Mouse (Mus musculus): Measurements from ENCODE around the gene Zbtb16. TPM values are rescaled to one million over a fixed set of nuclear protein-coding genes. Genes with fewer than 3 reads are reported as not detected.

Gene Zbtb16
- polyA plus RNA-seq, 1 experiment from 2014 or later, result 2.1 TPM

DNA sequence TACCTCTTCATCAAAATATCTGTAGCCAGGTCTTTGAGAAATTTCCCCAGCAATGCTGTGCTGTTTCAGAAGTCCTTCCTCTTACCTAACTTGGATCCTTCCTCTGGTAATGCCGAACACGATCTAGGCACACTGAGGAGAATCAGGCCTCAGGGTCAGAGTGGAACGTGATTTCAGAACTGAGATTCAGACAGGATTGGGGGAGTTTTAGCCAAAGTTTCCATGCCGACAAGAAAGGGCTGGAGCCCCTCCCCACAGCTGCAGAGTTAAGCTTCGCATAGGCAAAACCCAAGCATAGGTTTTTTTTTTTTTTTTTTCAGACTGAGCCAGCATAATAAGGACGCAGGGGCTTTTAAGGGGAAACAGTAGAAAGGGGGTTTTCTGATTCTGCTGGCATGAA lies 12.2 kb downstream of the Zbtb16 start:
- 49% methylated on average over 6 of the region's 6 CpGs for WGBS
- Histone ChIP-seq H3K4me3 (replicated peaks) (no peak overlapping the region), H3K9me3 (replicated peaks) (no peaks in the 10 kb centered on the region), H3K9ac (no peak overlapping the region), H3K36me3 (no peaks in the 10 kb centered on the region), H3K27ac (no peak overlapping the region), H3K4me2 (no peak overlapping the region), H3K4me1 (peaks cover 11% of the 10 kb centered on the region; the same call in 1 of the 2 replicates), H3K27me3 (peaks cover 47% of the 10 kb centered on the region)
- ATAC-seq (replicated peaks; ENCODE audit: low FRiP score), result no peak

DNA sequence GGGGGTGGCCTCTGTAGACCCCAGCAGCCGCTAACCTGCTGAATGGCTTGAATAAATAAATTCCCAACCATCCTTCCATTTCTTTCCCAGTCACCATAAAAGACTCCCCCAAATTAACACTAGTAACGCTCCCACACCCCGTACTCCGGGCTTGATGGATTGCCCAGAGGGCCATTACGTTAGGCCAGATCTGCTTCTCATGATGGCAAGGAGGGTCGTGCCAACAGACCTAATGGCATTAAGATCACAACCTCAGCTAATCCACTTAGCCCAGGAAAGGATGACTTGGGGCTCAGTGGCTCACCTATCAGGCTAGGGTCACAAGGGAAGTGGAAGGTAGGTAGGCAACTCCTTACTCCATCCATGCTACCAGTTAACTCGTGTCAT lies 12.7 kb downstream of the Zbtb16 start:
- WGBS, result 13% methylated on average over 7 of the region's 7 CpGs
- no peak overlapping the region for H3K27ac ChIP-seq
- no peaks in the 10 kb centered on the region for H3K9me3 ChIP-seq (replicated peaks)
- peaks cover 11% of the 10 kb centered on the region; the same call in 1 of the 2 replicates for H3K4me1 ChIP-seq
- H3K36me3 ChIP-seq, result no peaks in the 10 kb centered on the region
- no peak for ATAC-seq (replicated peaks; ENCODE audit: low FRiP score)
- H3K9ac ChIP-seq, result no peak overlapping the region
- H3K4me3 ChIP-seq (replicated peaks), result no peak overlapping the region
- H3K4me2 ChIP-seq, result no peak overlapping the region
- H3K27me3 ChIP-seq, result peaks cover 42% of the 10 kb centered on the region

DNA sequence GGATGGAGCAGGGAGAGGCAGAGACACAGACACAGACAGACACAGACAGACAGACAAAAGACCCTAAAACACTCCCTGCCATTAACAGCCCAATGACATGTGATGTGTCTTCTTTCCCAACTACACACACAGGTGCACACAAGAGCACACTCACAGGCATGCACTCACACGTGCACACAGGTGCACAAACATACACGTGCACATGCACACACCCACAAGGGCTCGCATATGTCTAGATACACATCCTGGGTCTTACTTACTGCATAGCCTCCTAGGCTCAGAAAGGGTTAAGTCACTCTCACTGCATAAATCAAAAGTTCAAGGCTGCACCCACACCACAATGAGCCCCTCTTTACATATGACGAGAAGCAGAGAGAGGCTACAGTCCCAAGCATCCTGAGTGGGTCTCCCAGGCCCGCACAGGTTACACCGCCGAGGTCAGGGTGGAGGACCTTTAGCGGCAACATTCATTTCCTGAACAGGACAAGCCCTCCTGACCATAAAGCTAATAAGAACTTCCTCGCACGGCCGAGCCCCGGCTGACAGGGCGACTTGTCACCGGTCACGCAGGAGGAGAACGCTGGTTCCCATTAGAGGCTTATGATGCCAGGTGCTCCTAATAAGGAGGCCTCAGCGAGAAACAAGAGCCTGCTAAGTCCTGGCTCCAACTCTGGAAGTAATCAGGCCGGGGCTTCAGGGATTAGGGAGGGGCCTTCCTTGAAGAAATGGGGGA lies 13.3 kb downstream of the Zbtb16 start:
- Histone ChIP-seq H3K4me2 (peak overlapping the region; percentile 24; the same call in 1 of the 2 replicates), H3K4me1 (peaks cover 11% of the 10 kb centered on the region; the same call in 1 of the 2 replicates), H3K27me3 (peaks cover 39% of the 10 kb centered on the region), H3K9ac (no peak overlapping the region), H3K27ac (no peak overlapping the region), H3K36me3 (no peaks in the 10 kb centered on the region), H3K4me3 (replicated peaks) (no peak overlapping the region), H3K9me3 (replicated peaks) (no peaks in the 10 kb centered on the region)
- 17% methylated on average over 18 of the region's 18 CpGs for WGBS
- no peak for ATAC-seq (replicated peaks; ENCODE audit: low FRiP score)

DNA sequence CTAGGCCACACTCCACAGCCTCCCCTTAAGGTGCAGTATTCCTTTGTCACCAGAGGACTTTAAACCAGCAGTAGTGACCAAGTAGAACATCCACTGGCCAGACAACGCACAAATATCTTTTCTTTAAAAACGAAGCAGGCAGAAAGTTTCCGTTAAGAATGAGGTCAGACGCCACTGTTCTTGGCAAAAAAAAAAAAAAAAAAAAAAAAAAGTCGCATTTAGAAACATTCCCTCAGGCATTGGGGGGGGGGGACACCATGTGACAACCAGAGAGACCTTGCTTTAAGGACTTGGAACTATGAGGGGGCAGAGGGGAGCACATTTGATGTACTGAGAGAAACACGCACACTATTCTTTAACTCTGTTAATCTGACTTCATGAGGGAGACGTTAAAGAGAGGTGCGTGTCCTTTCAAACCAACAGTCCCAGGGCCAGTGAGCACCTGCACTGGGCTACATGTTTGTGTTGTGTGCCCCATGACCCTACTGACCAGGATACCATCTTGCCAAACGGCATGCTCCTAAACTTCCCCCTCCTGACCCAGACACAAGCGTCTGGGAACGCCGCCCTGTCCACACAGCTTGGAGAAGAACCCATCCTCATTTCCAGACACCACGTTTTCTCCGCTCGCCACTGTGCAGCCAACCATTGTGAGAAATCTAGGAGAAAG lies 14.0 kb downstream of the Zbtb16 start:
- H3K4me3 ChIP-seq (replicated peaks), result no peak overlapping the region
- no peaks in the 10 kb centered on the region for H3K9me3 ChIP-seq (replicated peaks)
- WGBS, result 64% methylated on average over 14 of the region's 15 CpGs
- peaks cover 11% of the 10 kb centered on the region; the same call in 1 of the 2 replicates for H3K4me1 ChIP-seq
- H3K36me3 ChIP-seq, result no peaks in the 10 kb centered on the region
- H3K9ac ChIP-seq, result no peak overlapping the region
- H3K4me2 ChIP-seq, result no peak overlapping the region
- H3K27ac ChIP-seq, result no peak overlapping the region
- no peak for ATAC-seq (replicated peaks; ENCODE audit: low FRiP score)
- H3K27me3 ChIP-seq, result peaks cover 34% of the 10 kb centered on the region

DNA sequence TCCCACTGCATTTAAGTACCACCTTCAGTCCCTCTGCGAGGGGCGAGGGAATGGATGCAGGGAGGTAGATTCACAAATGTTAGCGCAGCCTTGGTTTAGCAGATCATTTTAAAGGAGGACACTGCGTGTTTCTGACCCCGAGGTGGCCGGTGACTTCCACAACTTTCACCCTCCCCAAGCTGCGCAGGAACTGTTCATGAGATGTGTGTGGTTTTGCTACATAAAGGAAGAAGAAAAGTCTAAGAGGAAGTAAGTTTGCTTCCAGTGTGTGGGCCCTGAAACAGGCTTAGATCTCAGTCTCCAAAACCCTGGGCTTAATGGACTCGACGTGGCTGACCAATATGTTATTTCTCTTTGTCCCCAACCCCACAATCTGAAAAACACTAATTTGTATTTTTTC lies 14.6 kb downstream of the Zbtb16 start:
- 70% methylated on average over 9 of the region's 9 CpGs for WGBS
- no peak for ATAC-seq (replicated peaks; ENCODE audit: low FRiP score)

DNA sequence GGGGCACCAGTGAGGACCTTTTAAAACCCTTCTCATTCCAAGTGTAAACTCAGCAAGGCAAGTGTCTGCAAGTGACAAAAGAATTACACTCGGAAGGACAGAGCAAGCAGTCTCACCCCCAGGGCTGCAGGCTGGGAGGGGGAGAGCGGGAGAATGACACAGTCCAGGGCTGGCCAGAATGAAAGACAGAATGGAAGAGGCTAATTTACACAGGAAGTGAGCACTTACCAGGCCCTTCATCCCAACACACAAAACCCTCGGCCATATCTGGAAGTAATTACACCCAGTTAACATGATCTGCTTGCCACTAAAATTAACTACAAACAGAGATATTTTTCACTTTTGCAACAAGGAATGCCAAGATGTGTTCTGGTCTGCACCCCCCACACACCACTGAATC lies 15.2 kb downstream of the Zbtb16 start:
- no peak for ATAC-seq (replicated peaks; ENCODE audit: low FRiP score)
- H3K4me2 ChIP-seq, result no peak overlapping the region
- H3K36me3 ChIP-seq, result no peaks in the 10 kb centered on the region
- H3K9me3 ChIP-seq (replicated peaks), result no peaks in the 10 kb centered on the region
- no peak overlapping the region for H3K27ac ChIP-seq
- H3K9ac ChIP-seq, result no peak overlapping the region
- peaks cover 34% of the 10 kb centered on the region for H3K27me3 ChIP-seq
- WGBS, result 16% methylated on average over 3 of the region's 3 CpGs
- H3K4me3 ChIP-seq (replicated peaks), result no peak overlapping the region
- peaks cover 11% of the 10 kb centered on the region; the same call in 1 of the 2 replicates for H3K4me1 ChIP-seq

More for the DNA sequence above, 14.6 kb downstream of the Zbtb16 start:
- Histone ChIP-seq H3K4me1 (peaks cover 11% of the 10 kb centered on the region; the same call in 1 of the 2 replicates), H3K27me3 (peaks cover 34% of the 10 kb centered on the region), H3K36me3 (no peaks in the 10 kb centered on the region), H3K9me3 (replicated peaks) (no peaks in the 10 kb centered on the region), H3K4me3 (replicated peaks) (no peak overlapping the region), H3K27ac (no peak overlapping the region), H3K4me2 (no peak overlapping the region), H3K9ac (no peak overlapping the region)

DNA sequence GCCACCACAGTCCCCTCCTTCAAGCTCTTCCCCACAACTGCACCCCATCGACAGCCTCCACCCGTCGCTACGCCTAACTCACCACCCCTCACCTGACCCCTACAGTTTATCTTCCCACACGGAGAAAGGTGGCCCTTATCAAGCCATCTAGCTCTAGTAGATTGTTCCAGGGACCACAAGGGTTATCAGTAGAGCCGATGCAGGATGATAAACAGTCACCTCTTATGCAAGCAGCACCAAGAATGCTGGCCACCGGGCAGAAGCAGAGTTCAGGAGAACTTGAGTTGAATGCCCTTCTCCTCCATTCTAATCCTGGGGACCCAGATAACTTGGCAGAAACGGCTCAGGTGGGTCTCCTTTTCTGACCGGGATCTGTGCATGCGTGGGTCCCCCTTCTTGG lies 16.3 kb downstream of the Zbtb16 start:
- Histone ChIP-seq H3K9ac (no peak overlapping the region), H3K27ac (no peak overlapping the region), H3K36me3 (no peaks in the 10 kb centered on the region), H3K27me3 (peaks cover 34% of the 10 kb centered on the region), H3K4me1 (peaks cover 11% of the 10 kb centered on the region; the same call in 1 of the 2 replicates), H3K4me2 (no peak overlapping the region), H3K4me3 (replicated peaks) (no peak overlapping the region), H3K9me3 (replicated peaks) (no peaks in the 10 kb centered on the region)
- ATAC-seq (replicated peaks; ENCODE audit: low FRiP score), result no peak
- WGBS, result 76% methylated on average over 10 of the region's 10 CpGs

DNA sequence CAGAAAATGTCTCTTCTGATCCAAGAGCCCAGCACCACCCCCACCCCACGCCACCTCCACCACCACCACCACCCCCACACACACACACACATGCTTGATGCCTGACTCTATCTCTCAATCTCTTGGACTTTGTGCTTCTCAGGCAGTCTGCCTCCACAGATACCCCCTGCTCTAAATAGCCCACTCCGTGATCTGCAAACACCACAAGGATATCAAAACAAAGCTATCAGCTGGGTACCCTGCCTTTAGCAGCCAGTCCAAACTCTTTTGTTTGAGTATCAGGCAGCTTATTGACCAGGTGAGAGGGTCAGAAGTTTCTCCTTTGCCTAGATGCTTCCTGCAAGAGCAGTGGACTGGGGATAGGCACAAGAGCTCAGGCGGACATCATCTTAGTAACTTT lies 16.9 kb downstream of the Zbtb16 start:
- H3K9ac ChIP-seq, result no peak overlapping the region
- H3K27ac ChIP-seq, result no peak overlapping the region
- no peaks in the 10 kb centered on the region for H3K36me3 ChIP-seq
- H3K4me2 ChIP-seq, result no peak overlapping the region
- peaks cover 11% of the 10 kb centered on the region; the same call in 1 of the 2 replicates for H3K4me1 ChIP-seq
- H3K27me3 ChIP-seq, result peaks cover 32% of the 10 kb centered on the region
- WGBS, result 83% methylated on average over 3 of the region's 3 CpGs
- no peak for ATAC-seq (replicated peaks; ENCODE audit: low FRiP score)
- H3K4me3 ChIP-seq (replicated peaks), result no peak overlapping the region
- no peaks in the 10 kb centered on the region for H3K9me3 ChIP-seq (replicated peaks)

DNA sequence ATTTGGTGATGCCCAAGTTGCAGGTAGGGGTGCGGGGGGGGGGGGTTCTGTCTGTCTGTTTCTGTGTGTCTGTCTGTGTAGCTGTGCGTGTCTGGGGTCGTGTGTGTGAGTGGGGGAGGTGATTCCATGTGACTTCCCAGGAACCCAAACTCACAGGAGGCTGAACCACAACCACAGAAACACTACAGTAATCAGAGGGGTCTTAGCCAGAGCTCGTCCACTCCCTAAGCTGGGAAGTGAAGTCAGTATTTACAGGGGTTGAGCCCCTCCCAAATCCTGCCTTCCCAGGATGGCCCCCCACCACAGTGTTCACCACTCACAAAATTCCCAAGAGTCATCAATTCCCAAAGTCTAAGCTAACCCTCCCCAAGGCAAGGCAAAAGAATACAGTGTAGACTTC lies 18.1 kb downstream of the Zbtb16 start:
- H3K4me1 ChIP-seq, result peaks cover 7% of the 10 kb centered on the region; the same call in 1 of the 2 replicates
- no peaks in the 10 kb centered on the region for H3K36me3 ChIP-seq
- H3K9ac ChIP-seq, result no peak overlapping the region
- no peak overlapping the region for H3K4me3 ChIP-seq (replicated peaks)
- WGBS, result 79% methylated on average over 4 of the region's 4 CpGs
- H3K27me3 ChIP-seq, result peaks cover 25% of the 10 kb centered on the region
- H3K4me2 ChIP-seq, result no peak overlapping the region
- no peak overlapping the region for H3K27ac ChIP-seq
- H3K9me3 ChIP-seq (replicated peaks), result no peaks in the 10 kb centered on the region
- no peak for ATAC-seq (replicated peaks; ENCODE audit: low FRiP score)

DNA sequence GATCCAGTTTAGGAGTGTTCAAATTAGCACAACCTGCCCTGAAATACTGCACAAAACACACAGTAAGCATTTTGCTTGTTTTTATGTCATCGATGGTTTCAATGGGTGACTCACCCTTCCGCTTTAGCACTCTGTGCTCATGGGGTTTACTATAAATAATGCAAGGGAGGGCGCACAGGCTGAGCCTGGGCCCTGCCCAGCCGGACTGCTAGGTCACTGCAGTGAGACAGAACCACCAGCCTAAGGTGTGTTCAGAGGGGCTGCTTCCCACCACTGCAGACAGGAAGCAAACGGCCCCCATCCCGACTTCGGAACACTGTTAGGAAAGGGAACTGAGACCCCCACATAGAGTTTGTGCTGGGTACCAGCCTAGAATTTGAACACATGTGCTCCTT lies 18.6 kb downstream of the Zbtb16 start:
- ATAC-seq (replicated peaks; ENCODE audit: low FRiP score), result no peak
- whole genome bisulfite sequencing, result 74% methylated on average over 7 of the region's 7 CpGs

DNA sequence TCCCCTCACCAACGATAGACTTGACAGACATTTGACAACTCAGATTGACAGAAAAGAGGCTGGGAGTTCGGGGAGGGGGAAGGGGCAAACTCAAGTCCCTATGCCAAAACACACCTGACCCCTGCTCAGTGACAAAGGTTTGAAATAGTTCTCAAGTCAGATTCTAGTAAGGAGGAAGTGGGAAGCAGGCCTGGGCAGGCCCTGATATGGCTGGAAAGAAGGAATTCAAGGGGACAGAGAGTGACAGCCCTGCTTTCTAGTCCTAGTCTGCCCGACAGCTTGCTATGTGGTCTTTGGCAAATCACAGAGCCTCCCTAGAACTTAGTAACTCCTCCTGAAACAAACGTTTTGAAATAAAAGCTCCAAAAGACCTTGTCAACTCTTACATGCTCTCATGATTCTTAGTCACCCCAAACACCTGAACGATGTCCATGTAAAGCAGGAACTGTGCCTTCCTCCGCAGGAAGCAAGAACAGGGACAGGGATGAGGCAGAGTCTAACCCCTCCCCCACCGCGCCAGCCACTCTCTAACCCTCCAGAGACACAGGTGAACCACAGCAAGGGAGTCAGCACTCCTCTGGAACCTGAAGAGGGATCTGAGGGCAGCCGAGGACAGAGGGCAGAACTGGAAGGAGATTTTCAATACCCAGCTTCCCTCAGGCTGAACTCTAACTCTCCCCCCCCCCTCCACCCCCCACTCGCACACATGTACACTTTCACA lies 19.2 kb downstream of the Zbtb16 start:
- Histone ChIP-seq H3K4me3 (replicated peaks) (no peak overlapping the region), H3K9ac (no peak overlapping the region), H3K4me1 (no peaks in the 10 kb centered on the region), H3K27ac (no peak overlapping the region), H3K9me3 (replicated peaks) (no peaks in the 10 kb centered on the region), H3K27me3 (peaks cover 17% of the 10 kb centered on the region; the same call in 1 of the 2 replicates), H3K36me3 (no peaks in the 10 kb centered on the region), H3K4me2 (no peak overlapping the region)
- WGBS, result 48% methylated on average over 10 of the region's 10 CpGs
- no peak for ATAC-seq (replicated peaks; ENCODE audit: low FRiP score)

More for the DNA sequence above, 18.6 kb downstream of the Zbtb16 start:
- H3K36me3 ChIP-seq, result no peaks in the 10 kb centered on the region
- no peak overlapping the region for H3K4me3 ChIP-seq (replicated peaks)
- H3K9ac ChIP-seq, result no peak overlapping the region
- no peaks in the 10 kb centered on the region for H3K9me3 ChIP-seq (replicated peaks)
- H3K4me2 ChIP-seq, result no peak overlapping the region
- no peak overlapping the region for H3K27ac ChIP-seq
- H3K27me3 ChIP-seq, result peaks cover 20% of the 10 kb centered on the region
- H3K4me1 ChIP-seq, result peaks cover 2% of the 10 kb centered on the region; the same call in 1 of the 2 replicates

DNA sequence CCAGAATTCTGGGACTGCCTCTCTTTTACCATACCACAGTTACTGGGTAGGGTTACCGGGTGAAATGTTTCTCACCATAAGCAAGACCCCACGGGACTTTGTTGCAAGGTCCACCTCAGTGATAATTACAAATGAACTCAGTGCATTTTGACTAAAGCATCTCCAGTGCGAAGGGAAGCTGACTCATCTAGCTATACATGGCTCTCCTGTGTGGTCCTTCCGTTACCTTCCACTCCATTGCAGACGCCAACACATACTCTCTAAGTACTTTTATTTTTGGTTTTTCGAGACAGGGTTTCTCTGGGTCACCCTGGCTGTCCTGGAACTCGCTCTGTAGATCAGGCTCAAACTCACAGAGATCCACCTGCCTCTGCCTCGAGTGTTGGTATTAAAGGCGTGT lies 19.9 kb downstream of the Zbtb16 start:
- Histone ChIP-seq H3K4me3 (replicated peaks) (no peak overlapping the region), H3K4me1 (no peaks in the 10 kb centered on the region), H3K27ac (no peak overlapping the region), H3K9me3 (replicated peaks) (no peaks in the 10 kb centered on the region), H3K4me2 (no peak overlapping the region), H3K36me3 (no peaks in the 10 kb centered on the region), H3K27me3 (peaks cover 20% of the 10 kb centered on the region; the same call in 1 of the 2 replicates), H3K9ac (no peak overlapping the region)
- no peak for ATAC-seq (replicated peaks; ENCODE audit: low FRiP score)
- 91% methylated on average over 9 of the region's 9 CpGs for WGBS
